Mouse (Mus musculus) liver, embryonic 16.5 days (tissue): ENCODE measurements around the gene Grrp1. TPM values are rescaled to one million over a fixed set of nuclear protein-coding genes. Genes with fewer than 3 reads are reported as not detected.

Experiments
- ATAC-seq: fragments of 200-750 bp; cut with Nextera tagmentation; 2 replicates; pipeline ENCODE4 v1.8.0; 2017; ENCODE audit warnings: low read depth, mild to moderate bottlenecking, moderate number of reproducible peaks, moderate library complexity
- H3K27ac ChIP-seq: fragments of 300-500 bp; sonication (generic); 2 replicates; pipeline ENCODE4 v1.5.1; 2014; ENCODE audit warnings: mild to moderate bottlenecking, low read length
- H3K27me3 ChIP-seq: fragments of 300-500 bp; sonication (generic); 2 replicates; pipeline ENCODE4 v1.6.1; 2014; ENCODE audit warnings: low read depth, low read length, mixed read lengths; ENCODE audit not compliant: control insufficient read depth, insufficient read depth
- H3K36me3 ChIP-seq: fragments of 300-500 bp; sonication (generic); 2 replicates; pipeline ENCODE4 v1.6.1; 2014; ENCODE audit warnings: mild to moderate bottlenecking; ENCODE audit not compliant: control insufficient read depth, insufficient read depth
- H3K4me1 ChIP-seq: fragments of 300-500 bp; sonication (generic); 2 replicates; pipeline ENCODE4 v1.6.1; 2014; ENCODE audit warnings: low read depth, low read length, mixed read lengths; ENCODE audit not compliant: control insufficient read depth
- H3K4me2 ChIP-seq: fragments of 300-500 bp; sonication (generic); 2 replicates; pipeline ENCODE4 v1.6.1; 2014; ENCODE audit warnings: low read depth, low read length, mixed read lengths
- H3K4me3 ChIP-seq: fragments of 300-500 bp; sonication (generic); 2 replicates; pipeline ENCODE4 v1.5.1; 2014; ENCODE audit warnings: low read depth, mild to moderate bottlenecking, low read length
- H3K9ac ChIP-seq: fragments of 300-500 bp; sonication (generic); 2 replicates; pipeline ENCODE4 v1.6.1; 2014; ENCODE audit warnings: low read depth, low read length
- H3K9me3 ChIP-seq: fragments of 300-500 bp; sonication (generic); replicated peaks from 2 replicates; pipeline ENCODE4 v1.6.1; 2016; ENCODE audit warnings: low read length; ENCODE audit not compliant: control insufficient read depth
- WGBS: fragments of 180-500 bp; shearing (Covaris S2); extraction: QIAGEN DNeasy Blood & Tissue Kit; methylation state at CpG from one replicate; pipeline ENCODE4 v1.1.7; 2014; ENCODE audit not compliant: insufficient replicate concordance; 5-methylcytosine and 5-hydroxymethylcytosine counted together
- polyA plus RNA-seq: library from polyadenylated mRNA; unstranded; fragments of >200 nt; fragmentation: Nextera tagmentation; extraction: Ambion mirVana; gene quantifications from 2 replicates; pipeline ENCODE4 v1.2.1, GENCODE M21; 2015

Grrp1 gene
- polyA plus RNA-seq, 1 experiment from 2014 or later, result 0.78 TPM

- Histone ChIP-seq H3K36me3 (no peaks in the 10 kb centered on the region), H3K27me3 (peaks cover 91% of the 10 kb centered on the region), H3K27ac (no peak overlapping the region), H3K4me3 (no peak overlapping the region; the same call in 1 of the 2 replicates), H3K4me2 (peak overlapping the region; percentile 54; the same call in 1 of the 2 replicates), H3K4me1 (peaks cover 28% of the 10 kb centered on the region), H3K9me3 (no peaks in the 10 kb centered on the region), H3K9ac (no peak overlapping the region)
- WGBS, result 20% methylated on average over 27 of the region's 27 CpGs
- ATAC-seq, result no peak
These were observed 3.6 kb downstream of the Grrp1 start for GRCm38 (mm10) chr4:134250116-134250929.

- Histone ChIP-seq H3K27me3 (peaks cover 85% of the 10 kb centered on the region), H3K36me3 (no peaks in the 10 kb centered on the region), H3K4me3 (peak overlapping the region; percentile 37), H3K4me2 (peak overlapping the region; percentile 54), H3K4me1 (peaks cover 33% of the 10 kb centered on the region), H3K9ac (no peak overlapping the region), H3K27ac (no peak overlapping the region), H3K9me3 (no peaks in the 10 kb centered on the region)
- no peak for ATAC-seq
- WGBS, result 4% methylated on average over 30 of the region's 30 CpGs
These were observed 4.3 kb downstream of the Grrp1 start for GRCm38 (mm10) chr4:134249651-134250050.

GRCm38 (mm10) chr4:134246719-134247258, 7.1 kb downstream of the Grrp1 start, which contains the start of gene Gm30191:
Gene Gm30191, plus strand, starts transcription at chr4:134246935.
- no peaks in the 10 kb centered on the region for H3K9me3 ChIP-seq
- peak within 1 kb of the TSS; percentile 98 for H3K4me2 ChIP-seq
- no peaks in the 10 kb centered on the region for H3K36me3 ChIP-seq
- no peak for ATAC-seq
- peak within 1 kb of the TSS; percentile 84; the same call in 1 of the 2 replicates for H3K4me3 ChIP-seq
- no peak within 1 kb of the TSS for H3K27ac ChIP-seq
- peaks cover 26% of the 10 kb centered on the region for H3K4me1 ChIP-seq
- 66% methylated on average over 7 of the region's 7 CpGs for WGBS
- H3K27me3 ChIP-seq, result peaks cover 56% of the 10 kb centered on the region
- H3K9ac ChIP-seq, result no peak within 1 kb of the TSS

- Histone ChIP-seq H3K27me3 (peaks cover 51% of the 10 kb centered on the region), H3K4me2 (no peak overlapping the region), H3K9me3 (no peaks in the 10 kb centered on the region), H3K4me3 (no peak overlapping the region), H3K9ac (no peak overlapping the region), H3K36me3 (no peaks in the 10 kb centered on the region), H3K27ac (no peak overlapping the region), H3K4me1 (peaks cover 20% of the 10 kb centered on the region)
- WGBS, result 49% methylated on average over 4 of the region's 4 CpGs
- no peak for ATAC-seq
These were observed 7.7 kb downstream of the Grrp1 start for GRCm38 (mm10) chr4:134246256-134246655.

GRCm38 (mm10) chr4:134245148-134245843, 8.6 kb downstream of the Grrp1 start, which contains the start of gene Zfp593:
Gene Zfp593, minus strand, starts transcription at chr4:134245592.
- peaks cover 41% of the 10 kb centered on the region for H3K27me3 ChIP-seq
- peak; percentile 85 for ATAC-seq

GRCm38 (mm10) chr4:134243516-134244250, 10.2 kb downstream of the Grrp1 start, which contains the start of gene E130218I03Rik:
Gene E130218I03Rik, plus strand, starts transcription at chr4:134243662.
- Histone ChIP-seq H3K27ac (no peak within 1 kb of the TSS), H3K36me3 (no peaks in the 10 kb centered on the region), H3K4me3 (peak within 1 kb of the TSS; percentile 84), H3K9me3 (no peaks in the 10 kb centered on the region), H3K4me1 (peaks cover 16% of the 10 kb centered on the region), H3K27me3 (peaks cover 25% of the 10 kb centered on the region), H3K4me2 (peak within 1 kb of the TSS; percentile 98), H3K9ac (no peak within 1 kb of the TSS)
- ATAC-seq, result no peak
- WGBS, result 86% methylated on average over 17 of the region's 17 CpGs

More at GRCm38 (mm10) chr4:134245148-134245843, 8.6 kb downstream of the Grrp1 start, which contains the start of gene Zfp593:
- H3K27ac ChIP-seq, result no peak within 1 kb of the TSS
- peak within 1 kb of the TSS; percentile 84 for H3K4me3 ChIP-seq
- no peaks in the 10 kb centered on the region for H3K9me3 ChIP-seq
- H3K4me2 ChIP-seq, result peak within 1 kb of the TSS; percentile 98
- peak within 1 kb of the TSS; percentile 82 for H3K9ac ChIP-seq
- H3K36me3 ChIP-seq, result no peaks in the 10 kb centered on the region
- H3K4me1 ChIP-seq, result peaks cover 13% of the 10 kb centered on the region
- under 1% methylated on average over 60 of the region's 60 CpGs for WGBS

- no peak overlapping the region for H3K9ac ChIP-seq
- H3K36me3 ChIP-seq, result no peaks in the 10 kb centered on the region
- H3K4me3 ChIP-seq, result 0 out of 2 replicates have a peak overlapping the region, but pooled peaks have one; percentile 15
These were observed 15.2 kb downstream of the Grrp1 start for GRCm38 (mm10) chr4:134238686-134239085.

GRCm38 (mm10) chr4:134238279-134238651, 15.6 kb downstream of the Grrp1 start, which contains the start of gene Cnksr1:
Gene Cnksr1, minus strand, starts transcription at chr4:134238399.
- Histone ChIP-seq H3K9me3 (no peaks in the 10 kb centered on the region), H3K27ac (no peak within 1 kb of the TSS), H3K4me1 (peaks cover 5% of the 10 kb centered on the region), H3K36me3 (no peaks in the 10 kb centered on the region), H3K4me3 (0 out of 2 replicates have a peak within 1 kb of the TSS, but pooled peaks have one; percentile 15), H3K27me3 (peaks cover 8% of the 10 kb centered on the region), H3K4me2 (peak within 1 kb of the TSS; percentile 25), H3K9ac (no peak within 1 kb of the TSS)
- 8% methylated on average over 18 of the region's 18 CpGs for WGBS
- no peak for ATAC-seq

More at GRCm38 (mm10) chr4:134238686-134239085, 15.2 kb downstream of the Grrp1 start:
- no peak overlapping the region for H3K27ac ChIP-seq
- 8% methylated on average over 10 of the region's 10 CpGs for WGBS
- no peak for ATAC-seq
- peak overlapping the region; percentile 25 for H3K4me2 ChIP-seq
- peaks cover 5% of the 10 kb centered on the region for H3K4me1 ChIP-seq
- H3K9me3 ChIP-seq, result no peaks in the 10 kb centered on the region
- peaks cover 8% of the 10 kb centered on the region for H3K27me3 ChIP-seq
